Comparison of ENCODE assay signal across 15 mouse cellular contexts in genomic region chr17:26695193-26695592, GRCm38 (mm10). TPM values are rescaled to one million over a fixed set of nuclear protein-coding genes. Genes with fewer than 3 reads are reported as not detected.
DNase-seq lines count a peak whose midpoint lies in the region; ATAC-seq and TF ChIP-seq lines count a peak whose summit lies in the region.
"Had no signal": no experiment of that assay in that cellular context is flagged by ENCODE, and none has a peak within 500 bp of the region (broad histone marks: within the 10 kb centered on the region; RNA-seq: fewer than 3 reads in every experiment).

No protein-coding gene starts in this region.

- H3K4me3 ChIP-seq in forebrain, embryonic 12.5 days (replicated peaks), result no peak overlapping the region
- H3K4me3 ChIP-seq in forebrain, postnatal 0 days (ENCODE audit: low read depth, low read length), result no peak overlapping the region
- H3K4me3 ChIP-seq in layer of hippocampus, adult 2 months, result no peak overlapping the region
- H3K4me3 ChIP-seq: embryonic facial prominence, embryonic 10.5 days; embryonic facial prominence, embryonic 12.5 days had no signal

- H3K27ac ChIP-seq in forebrain, embryonic 12.5 days, result peak overlapping the region; percentile 2; the same call in 1 of the 2 replicates
- H3K27ac ChIP-seq in forebrain, postnatal 0 days (ENCODE audit: low read depth, low read length), result no peak overlapping the region
- H3K27ac ChIP-seq in layer of hippocampus, adult 2 months, result peak overlapping the region; percentile 91; the same call in 1 of the 2 replicates
- H3K27ac ChIP-seq: embryonic facial prominence, embryonic 10.5 days; embryonic facial prominence, embryonic 12.5 days had no signal

- 95% methylated on average over 3 of the region's 3 CpGs for WGBS in forebrain, embryonic 12.5 days
- WGBS in forebrain, postnatal 0 days, result 82% methylated on average over 3 of the region's 3 CpGs

- peaks cover 35% of the 10 kb centered on the region for H3K36me3 ChIP-seq in forebrain, embryonic 12.5 days (replicated peaks)
- H3K36me3 ChIP-seq in forebrain, postnatal 0 days (ENCODE audit: insufficient read depth), result peaks cover 43% of the 10 kb centered on the region

- H3K4me1 ChIP-seq in forebrain, embryonic 12.5 days, result no peaks in the 10 kb centered on the region
- H3K4me1 ChIP-seq in forebrain, postnatal 0 days (ENCODE audit: insufficient read depth), result no peaks in the 10 kb centered on the region; the same call in 1 of the 2 replicates
- H3K4me1 ChIP-seq: embryonic facial prominence, embryonic 12.5 days had no signal

- H3K9ac ChIP-seq in forebrain, embryonic 12.5 days, result no peak overlapping the region
- no peak overlapping the region for H3K9ac ChIP-seq in forebrain, postnatal 0 days
- H3K9ac ChIP-seq: embryonic facial prominence, embryonic 12.5 days had no signal

- H3K4me2 ChIP-seq in forebrain, embryonic 12.5 days, result no peak overlapping the region
- H3K4me2 ChIP-seq in forebrain, postnatal 0 days (ENCODE audit: low read depth), result no peak overlapping the region
- H3K4me2 ChIP-seq: embryonic facial prominence, embryonic 12.5 days had no signal

- H3K9me3 ChIP-seq in forebrain, embryonic 12.5 days, result no peaks in the 10 kb centered on the region
- H3K9me3 ChIP-seq in forebrain, postnatal 0 days (ENCODE audit: low read length), result no peaks in the 10 kb centered on the region
- H3K9me3 ChIP-seq: embryonic facial prominence, embryonic 10.5 days; embryonic facial prominence, embryonic 12.5 days had no signal

- DNase-seq in forebrain, postnatal 0 days, result no peak
- no peak for DNase-seq in layer of hippocampus, adult 2 months (ENCODE audit: low spot score in 2 of 2)
- no peak for DNase-seq in layer of hippocampus, adult 8-10 months (ENCODE audit: low spot score in 2 of 2)
- DNase-seq in thymus, postnatal 36 days, result no peak
- DNase-seq: adrenal gland, adult 2 months; adrenal gland, postnatal 10 days; adrenal gland, postnatal 25 days; cerebellum, adult 11-12 months; cerebellum, adult 9-10 months; cerebellum, postnatal 10 days; cerebellum, postnatal 25 days had no signal

- no peak for TF ChIP-seq CTCF in forebrain, postnatal 0 days (IDR thresholded peaks at IDR 0.05; ENCODE audit: low read depth)
- no peak for TF ChIP-seq CTCF in layer of hippocampus, adult 2 months (conservative IDR thresholded peaks at IDR 0.05)

- no peak for ATAC-seq in forebrain, embryonic 12.5 days (ENCODE audit: low FRiP score)
- no peak for ATAC-seq in forebrain, postnatal 0 days
- ATAC-seq: forebrain, embryonic 16.5 days had no signal

- H3K27me3 ChIP-seq in forebrain, embryonic 12.5 days, result no peaks in the 10 kb centered on the region
- no peaks in the 10 kb centered on the region for H3K27me3 ChIP-seq in forebrain, postnatal 0 days (ENCODE audit: insufficient read depth, low read length)
- H3K27me3 ChIP-seq: embryonic facial prominence, embryonic 12.5 days had no signal

RNA-seq across cellular contexts. Expression of gene Crebrf, which starts 20.3 kb away (rescaled TPM):
- polyA plus RNA-seq in forebrain, embryonic 12.5 days (2016; fragmentation: Nextera tagmentation; extraction: Ambion mirVana), result 7.6 and 8.4 TPM in 2 replicates
- 26.0 and 31.4 TPM in 2 replicates for total RNA-seq in forebrain, postnatal 0 days (2014; rRNA removed)
- 7.2 and 11.0 TPM in 2 replicates for polyA plus RNA-seq in forebrain, postnatal 0 days (2015; fragmentation: Nextera tagmentation; extraction: Ambion mirVana)
- total RNA-seq in layer of hippocampus, adult 2 months (2021), result 100 to 1,000 TPM; 127 to 134 TPM
- total RNA-seq in layer of hippocampus, adult 8-10 months (2022), result 100 to 1,000 TPM; 123 to 175 (median 152) TPM

RNA-seq across cellular contexts. Expression of gene Atp6v0e, which starts 32.2 kb away (rescaled TPM):
- polyA plus RNA-seq in forebrain, embryonic 12.5 days (2016; fragmentation: Nextera tagmentation; extraction: Ambion mirVana), result 94.5 and 104 TPM in 2 replicates
- total RNA-seq in forebrain, postnatal 0 days (2014; rRNA removed), result 60.2 and 71.9 TPM in 2 replicates
- 106 and 139 TPM in 2 replicates for polyA plus RNA-seq in forebrain, postnatal 0 days (2015; fragmentation: Nextera tagmentation; extraction: Ambion mirVana)
- total RNA-seq in layer of hippocampus, adult 2 months (2021), result 10 to 100 TPM; 47.0 to 56.7 TPM
- 10 to 100 TPM; 44.0 to 60.6 (median 49.1) TPM for total RNA-seq in layer of hippocampus, adult 8-10 months (2022)
